Mouse (Mus musculus): ENCODE results near the gene Gtf2h4. TPM values are rescaled to one million over a fixed set of nuclear protein-coding genes. Genes with fewer than 3 reads are reported as not detected.

The Gtf2h4 gene
- polyA plus RNA-seq, 1 experiment from 2014 or later, result 57.0 TPM

Other genes starting within 250 kb of the Gtf2h4 start
- 2.5 and 3.1 TPM in 2 replicates for gene H2-Q6, start 248.9 kb downstream of the Gtf2h4 start, polyA plus RNA-seq (2014; fragmentation: Nextera tagmentation; extraction: Ambion mirVana)
- 23.3 and 25.7 TPM in 2 replicates for gene H2-Q7, start 234.6 kb downstream of the Gtf2h4 start, polyA plus RNA-seq (2014; fragmentation: Nextera tagmentation; extraction: Ambion mirVana)
- gene H2-Q10, start 203.7 kb downstream of the Gtf2h4 start, polyA plus RNA-seq (2014; fragmentation: Nextera tagmentation; extraction: Ambion mirVana), result 0.26 and 0.72 TPM in 2 replicates
- gene Pou5f1, start 167.7 kb downstream of the Gtf2h4 start, polyA plus RNA-seq (2014; fragmentation: Nextera tagmentation; extraction: Ambion mirVana), result 0.11 TPM in 1 of 2 replicates, not detected in the other
- 53.9 and 65.0 TPM in 2 replicates for gene Tcf19, start 156.9 kb downstream of the Gtf2h4 start, polyA plus RNA-seq (2014; fragmentation: Nextera tagmentation; extraction: Ambion mirVana)
- 13.2 and 13.6 TPM in 2 replicates for gene Cchcr1, start 156.6 kb downstream of the Gtf2h4 start, polyA plus RNA-seq (2014; fragmentation: Nextera tagmentation; extraction: Ambion mirVana)
- gene Psors1c2, start 140.5 kb downstream of the Gtf2h4 start, polyA plus RNA-seq (2014; fragmentation: Nextera tagmentation; extraction: Ambion mirVana), result 0.72 and 1.1 TPM in 2 replicates
- gene Cdsn, start 121.6 kb downstream of the Gtf2h4 start, polyA plus RNA-seq (2014; fragmentation: Nextera tagmentation; extraction: Ambion mirVana), result not detected in 2 replicates
- not detected in 2 replicates for gene 2300002M23Rik, start 106.3 kb downstream of the Gtf2h4 start, polyA plus RNA-seq (2014; fragmentation: Nextera tagmentation; extraction: Ambion mirVana)
- not detected in 2 replicates for gene Sfta2, start 72.2 kb downstream of the Gtf2h4 start, polyA plus RNA-seq (2014; fragmentation: Nextera tagmentation; extraction: Ambion mirVana)
- gene Gm9573, start 47.1 kb downstream of the Gtf2h4 start, polyA plus RNA-seq (2014; fragmentation: Nextera tagmentation; extraction: Ambion mirVana), result not detected in 2 replicates
- gene Mucl3, start 30.0 kb downstream of the Gtf2h4 start, polyA plus RNA-seq (2014; fragmentation: Nextera tagmentation; extraction: Ambion mirVana), result not detected in 2 replicates
- 17.6 and 17.9 TPM in 2 replicates for gene Vars2, start 6.1 kb downstream of the Gtf2h4 start, polyA plus RNA-seq (2014; fragmentation: Nextera tagmentation; extraction: Ambion mirVana)
- gene Ddr1, start 30.9 kb upstream of the Gtf2h4 start, polyA plus RNA-seq (2014; fragmentation: Nextera tagmentation; extraction: Ambion mirVana), result 14.7 and 17.6 TPM in 2 replicates
- 2.7 and 3.1 TPM in 2 replicates for gene Ier3, start 147.9 kb upstream of the Gtf2h4 start, polyA plus RNA-seq (2014; fragmentation: Nextera tagmentation; extraction: Ambion mirVana)
- 47.1 and 47.8 TPM in 2 replicates for gene Flot1, start 149.5 kb upstream of the Gtf2h4 start, polyA plus RNA-seq (2014; fragmentation: Nextera tagmentation; extraction: Ambion mirVana)
- gene Tubb5, start 164.6 kb upstream of the Gtf2h4 start, polyA plus RNA-seq (2014; fragmentation: Nextera tagmentation; extraction: Ambion mirVana), result 1,416 and 1,443 TPM in 2 replicates
- 20.7 and 23.5 TPM in 2 replicates for gene Mdc1, start 167.8 kb upstream of the Gtf2h4 start, polyA plus RNA-seq (2014; fragmentation: Nextera tagmentation; extraction: Ambion mirVana)
- gene Nrm, start 187.6 kb upstream of the Gtf2h4 start, polyA plus RNA-seq (2014; fragmentation: Nextera tagmentation; extraction: Ambion mirVana), result 55.6 and 56.4 TPM in 2 replicates
- 22.9 and 25.6 TPM in 2 replicates for gene Ppp1r18, start 191.9 kb upstream of the Gtf2h4 start, polyA plus RNA-seq (2014; fragmentation: Nextera tagmentation; extraction: Ambion mirVana)
- gene Dhx16, start 206.1 kb upstream of the Gtf2h4 start, polyA plus RNA-seq (2014; fragmentation: Nextera tagmentation; extraction: Ambion mirVana), result 46.5 and 51.2 TPM in 2 replicates
- gene 2310061I04Rik, start 223.7 kb upstream of the Gtf2h4 start, polyA plus RNA-seq (2014; fragmentation: Nextera tagmentation; extraction: Ambion mirVana), result 21.3 and 23.2 TPM in 2 replicates
- gene Atat1, start 236.3 kb upstream of the Gtf2h4 start, polyA plus RNA-seq (2014; fragmentation: Nextera tagmentation; extraction: Ambion mirVana), result 128 and 138 TPM in 2 replicates
- 80.2 and 81.7 TPM in 2 replicates for gene Mrps18b, start 242.7 kb upstream of the Gtf2h4 start, polyA plus RNA-seq (2014; fragmentation: Nextera tagmentation; extraction: Ambion mirVana)
- gene Ppp1r10, start 242.7 kb upstream of the Gtf2h4 start, polyA plus RNA-seq (2014; fragmentation: Nextera tagmentation; extraction: Ambion mirVana), result 43.9 and 52.3 TPM in 2 replicates

Data from limb, embryonic 11.5 days (tissue).